Mouse (Mus musculus): ENCODE results near the gene Usp29. TPM values are rescaled to one million over a fixed set of nuclear protein-coding genes. Genes with fewer than 3 reads are reported as not detected.
"Not testable (repeated sequence)": the region's sequence is repeated elsewhere in the genome, so short reads cannot be mapped to it uniquely, and the experiment has no call there.

The Usp29 gene
- total RNA-seq, 2 experiments from 2014 or later = 38.7 to 47.2 TPM

- no peak overlapping the region for H3K4me3 ChIP-seq
- intact Hi-C loops (cut with DNase I) = no loop called here
- DNase-seq (ENCODE audit: extremely low spot score in 1 of 2, low spot score in 2 of 2) = no peak
- H3K27ac ChIP-seq = no peak overlapping the region
- no peak for TF ChIP-seq CTCF (IDR thresholded peaks at IDR 0.05)
Observed at GRCm38 (mm10) chr7:6883376-6884147, 153.2 kb downstream of the Usp29 start.

DNA sequence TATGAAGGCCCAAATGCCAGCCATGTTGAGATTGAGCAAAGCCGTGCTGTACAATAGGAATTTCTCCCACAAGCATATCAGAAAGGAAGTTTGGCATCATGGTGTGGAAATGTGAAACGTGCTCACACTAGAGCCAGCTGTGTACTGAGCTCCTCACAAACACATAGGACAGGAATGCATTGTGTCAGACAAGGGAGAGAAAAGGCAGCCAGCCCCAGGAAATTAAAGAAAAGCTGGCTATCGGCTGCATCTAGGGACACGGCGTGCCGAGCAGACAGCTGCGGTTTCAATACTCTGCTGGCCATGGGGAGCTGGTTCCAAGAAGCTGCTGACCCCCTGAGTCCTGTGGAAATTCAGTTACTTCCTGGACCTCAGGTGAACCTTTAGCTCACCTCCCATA is 155.0 kb downstream of the Usp29 start:
- TF ChIP-seq CTCF (IDR thresholded peaks at IDR 0.05) = no peak

DNA sequence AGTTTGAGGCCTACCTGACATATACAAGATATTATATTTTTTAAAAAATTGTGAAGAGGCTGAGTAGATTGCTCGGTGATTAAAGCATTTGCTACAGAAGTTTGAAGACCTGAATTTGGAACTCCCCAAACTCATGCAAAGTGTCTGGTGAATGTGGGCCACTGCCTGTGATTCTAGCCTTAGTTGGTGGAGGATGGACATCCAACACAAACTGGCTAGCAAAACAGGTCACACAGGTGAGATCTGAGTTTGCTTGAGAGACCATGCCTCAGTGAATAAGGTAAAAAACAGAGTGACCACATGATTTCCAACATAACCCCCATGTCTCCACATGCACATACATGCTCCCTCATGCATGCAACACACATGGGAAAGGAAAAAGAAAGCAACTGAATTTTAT is 156.5 kb downstream of the Usp29 start:
- no peak for DNase-seq (ENCODE audit: extremely low spot score in 1 of 2, low spot score in 2 of 2)
- no peak for TF ChIP-seq CTCF (IDR thresholded peaks at IDR 0.05)
- intact Hi-C loops (cut with DNase I) = no loop called here
- Histone ChIP-seq H3K27ac (no peak overlapping the region), H3K4me3 (no peak overlapping the region)

More for the DNA sequence above, 155.0 kb downstream of the Usp29 start:
- H3K27ac ChIP-seq = no peak overlapping the region
- intact Hi-C loops (cut with DNase I) = no loop called here
- no peak for DNase-seq (ENCODE audit: extremely low spot score in 1 of 2, low spot score in 2 of 2)
- no peak overlapping the region for H3K4me3 ChIP-seq

- Histone ChIP-seq H3K4me3 (no peak overlapping the region), H3K27ac (no peak overlapping the region)
- no peak for TF ChIP-seq CTCF (IDR thresholded peaks at IDR 0.05)
- DNase-seq (ENCODE audit: extremely low spot score in 1 of 2, low spot score in 2 of 2) = no peak
- intact Hi-C loops (cut with DNase I) = loop anchor here (10.0 kb wide), 1 partner anchor 55 kb away; no protein-coding TSS in a partner anchor
Observed at GRCm38 (mm10) chr7:6889871-6890270, 159.5 kb downstream of the Usp29 start.

DNA sequence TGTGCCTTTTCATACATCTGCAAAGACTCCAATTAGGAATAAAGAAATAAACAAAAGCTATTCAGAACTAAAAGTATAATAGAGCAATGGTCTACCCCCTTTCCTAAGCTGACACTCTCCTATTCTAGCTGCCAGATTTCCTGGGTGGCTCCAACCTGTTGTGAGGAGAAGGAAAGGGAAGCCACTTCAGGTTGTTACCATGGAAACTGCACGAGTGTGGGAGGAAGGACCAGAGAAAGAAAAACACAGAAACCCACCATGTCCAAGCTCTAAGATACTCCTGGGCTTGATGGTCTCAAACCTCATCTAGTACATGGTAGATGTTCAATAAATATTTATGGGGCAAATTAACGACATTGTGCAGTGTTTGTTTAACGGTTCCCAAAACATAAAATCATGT is 160.8 kb downstream of the Usp29 start:
- intact Hi-C loops (cut with DNase I) = loop anchor here (10.0 kb wide), 1 partner anchor 56 kb away; no protein-coding TSS in a partner anchor
- Histone ChIP-seq H3K4me3 (no peak overlapping the region), H3K27ac (no peak overlapping the region)
- peak in 1 of 2 experiments; percentile 22 for DNase-seq (ENCODE audit: extremely low spot score in 1 of 2, low spot score in 2 of 2)
- TF ChIP-seq CTCF (IDR thresholded peaks at IDR 0.05) = no peak

GRCm38 (mm10) chr7:6897021-6897420 is 166.6 kb downstream of the Usp29 start:
- intact Hi-C loops (cut with DNase I) = loop anchor here (10.0 kb wide), 1 partner anchor 62 kb away; no protein-coding TSS in a partner anchor
- not testable (repeated sequence) for DNase-seq (ENCODE audit: extremely low spot score in 1 of 2, low spot score in 2 of 2); H3K27ac ChIP-seq; H3K4me3 ChIP-seq

GRCm38 (mm10) chr7:6900672-6901071 is 170.3 kb downstream of the Usp29 start:
- intact Hi-C loops (cut with DNase I) = no loop called here

GRCm38 (mm10) chr7:6903489-6903888 is 173.1 kb downstream of the Usp29 start:
- intact Hi-C loops (cut with DNase I) = no loop called here
- no peak overlapping the region for H3K27ac ChIP-seq
- no peak for TF ChIP-seq CTCF (IDR thresholded peaks at IDR 0.05)
- DNase-seq (ENCODE audit: extremely low spot score in 1 of 2, low spot score in 2 of 2) = no peak
- H3K4me3 ChIP-seq = no peak overlapping the region

More at GRCm38 (mm10) chr7:6900672-6901071, 170.3 kb downstream of the Usp29 start:
- DNase-seq (ENCODE audit: extremely low spot score in 1 of 2, low spot score in 2 of 2) = no peak
- Histone ChIP-seq H3K27ac (no peak overlapping the region), H3K4me3 (no peak overlapping the region)
- TF ChIP-seq CTCF (IDR thresholded peaks at IDR 0.05) = no peak

GRCm38 (mm10) chr7:6910527-6910926 is 180.1 kb downstream of the Usp29 start:
- Histone ChIP-seq H3K4me3 (no peak overlapping the region), H3K27ac (no peak overlapping the region)
- intact Hi-C loops (cut with DNase I) = no loop called here
- TF ChIP-seq CTCF (IDR thresholded peaks at IDR 0.05) = no peak
- no peak for DNase-seq (ENCODE audit: extremely low spot score in 1 of 2, low spot score in 2 of 2)

DNA sequence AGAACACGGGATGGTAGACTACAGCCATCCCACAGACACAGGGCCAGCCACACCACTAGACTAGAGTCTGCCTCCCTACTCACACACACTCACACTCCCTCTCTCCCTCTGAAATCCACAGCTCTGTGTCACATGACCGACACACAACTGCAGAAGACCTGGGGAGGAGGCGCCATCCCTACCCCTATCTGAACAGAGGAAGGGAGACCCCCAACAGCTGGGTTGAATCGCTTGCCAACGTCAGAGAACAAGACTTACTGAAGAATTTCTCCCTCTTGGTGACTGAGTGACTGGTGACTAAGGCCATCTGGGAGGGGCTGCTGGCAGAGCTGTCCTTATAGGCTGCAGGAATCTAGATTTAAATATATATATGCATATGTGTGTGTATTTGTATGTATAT is 181.4 kb downstream of the Usp29 start:
- no peak for TF ChIP-seq CTCF (IDR thresholded peaks at IDR 0.05)
- Histone ChIP-seq H3K27ac (no peak overlapping the region), H3K4me3 (no peak overlapping the region)
- DNase-seq (ENCODE audit: extremely low spot score in 1 of 2, low spot score in 2 of 2) = no peak
- intact Hi-C loops (cut with DNase I) = no loop called here

- TF ChIP-seq CTCF (IDR thresholded peaks at IDR 0.05) = no peak
- H3K27ac ChIP-seq = no peak overlapping the region
- intact Hi-C loops (cut with DNase I) = no loop called here
- no peak for DNase-seq (ENCODE audit: extremely low spot score in 1 of 2, low spot score in 2 of 2)
- no peak overlapping the region for H3K4me3 ChIP-seq
Observed at GRCm38 (mm10) chr7:6913439-6914380, 183.3 kb downstream of the Usp29 start.

GRCm38 (mm10) chr7:6917126-6917525 is 186.7 kb downstream of the Usp29 start:
- Histone ChIP-seq H3K27ac (no peak overlapping the region), H3K4me3 (no peak overlapping the region)
- intact Hi-C loops (cut with DNase I) = loop anchor here (5.0 kb wide), 3 partner anchors 330 to 560 kb away; no protein-coding TSS in a partner anchor
- DNase-seq (ENCODE audit: extremely low spot score in 1 of 2, low spot score in 2 of 2) = no peak
- no peak for TF ChIP-seq CTCF (IDR thresholded peaks at IDR 0.05)
